Mouse (Mus musculus): Measurements from ENCODE around the gene Plxnd1.

Plxnd1 gene

DNA sequence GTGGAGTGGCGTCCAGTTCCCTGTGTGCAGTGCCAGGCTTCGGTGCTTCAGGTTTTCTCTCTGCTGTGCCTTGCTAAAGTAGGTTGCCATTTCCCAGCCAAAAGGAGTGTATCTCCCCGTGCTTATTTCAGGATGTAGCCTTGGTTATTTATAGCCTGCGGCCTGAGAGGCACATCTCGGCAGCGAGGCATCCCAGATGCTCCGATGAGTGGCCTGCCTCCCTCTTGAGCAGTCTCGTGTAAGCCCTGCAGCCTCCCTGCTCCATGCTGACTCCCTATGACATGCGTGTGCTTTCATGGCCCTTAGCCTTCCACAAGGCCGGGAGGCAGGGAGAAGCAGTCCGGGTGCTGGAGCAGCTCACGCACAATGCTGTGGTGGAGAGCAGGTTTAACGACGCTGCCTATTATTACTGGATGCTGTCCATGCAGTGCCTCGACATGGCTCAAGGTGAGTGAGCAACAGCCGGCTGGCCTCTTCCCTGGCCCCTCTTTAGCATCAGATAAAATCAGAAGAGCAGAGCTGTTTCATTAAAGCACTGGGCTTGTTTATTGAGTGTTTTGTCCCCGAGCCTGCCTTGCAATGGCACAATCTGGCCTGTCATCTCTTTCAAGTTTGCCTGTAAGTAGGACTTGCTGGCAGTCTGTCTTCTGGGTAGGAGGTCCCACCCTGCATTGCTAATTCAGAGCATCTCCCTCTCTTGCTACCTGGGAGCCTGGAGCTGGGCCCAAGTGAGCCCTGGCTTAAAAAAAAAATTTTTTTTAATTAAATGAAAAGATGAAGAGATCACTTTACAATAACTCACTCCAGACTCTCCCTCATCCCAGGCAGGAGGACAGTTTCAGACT is 79.0 kb downstream of the Plxnd1 start:
- peak; percentile 65 to 68 for DNase-seq

DNA sequence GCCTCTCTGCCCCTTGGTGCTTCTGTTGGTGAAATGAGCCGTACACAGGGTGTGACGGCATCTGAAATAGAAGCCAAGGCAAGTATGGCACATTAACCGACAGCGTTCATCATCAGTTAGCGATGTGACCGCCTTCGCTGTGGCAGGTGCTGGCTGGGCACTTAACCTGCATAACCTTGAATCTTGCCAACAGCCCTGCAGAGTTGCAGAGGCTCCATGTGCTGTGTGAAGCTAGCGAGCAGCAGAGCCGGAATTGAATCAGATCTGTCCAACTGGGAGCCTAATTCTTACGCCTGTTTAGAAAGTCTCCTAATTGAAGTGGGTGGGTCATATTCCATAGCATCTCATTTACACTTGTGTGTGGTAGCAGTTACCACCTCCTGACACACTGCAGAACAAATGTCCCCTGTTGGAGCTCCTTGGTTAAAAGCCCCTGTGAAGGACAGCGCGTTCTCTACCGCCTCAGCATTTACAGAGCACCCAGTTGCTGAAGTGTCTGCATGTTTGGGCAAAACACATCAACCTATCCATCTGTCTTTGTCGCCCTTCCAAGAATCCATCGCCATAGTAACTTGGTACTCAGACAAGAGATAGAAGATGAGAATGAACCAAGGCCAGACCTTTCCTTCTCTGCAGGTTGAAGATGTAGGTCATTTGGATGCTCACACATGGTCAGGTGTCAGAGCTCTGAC is 80.1 kb downstream of the Plxnd1 start:
- peak; percentile 72 to 76 for DNase-seq

DNA sequence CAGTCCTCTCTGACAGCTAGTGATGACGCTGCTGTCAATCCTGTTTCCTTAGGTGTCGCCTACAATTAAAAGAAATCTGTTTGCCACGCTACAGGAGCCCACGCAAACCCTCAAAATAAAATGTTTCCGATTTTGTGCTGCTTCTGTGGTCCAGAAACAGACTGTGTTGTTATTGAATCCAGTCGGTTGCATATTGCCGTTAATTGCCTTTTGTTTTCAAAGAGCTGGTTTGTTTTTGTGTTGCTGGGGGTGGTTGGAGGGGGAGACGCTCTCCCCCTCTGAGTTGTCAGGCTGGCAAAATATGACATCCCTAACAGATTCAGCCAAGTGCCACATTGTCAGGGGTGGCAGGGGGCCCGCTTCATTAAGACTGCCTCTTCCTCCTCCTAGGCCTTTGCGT is 81.3 kb downstream of the Plxnd1 start:
- DNase-seq = no peak

DNA sequence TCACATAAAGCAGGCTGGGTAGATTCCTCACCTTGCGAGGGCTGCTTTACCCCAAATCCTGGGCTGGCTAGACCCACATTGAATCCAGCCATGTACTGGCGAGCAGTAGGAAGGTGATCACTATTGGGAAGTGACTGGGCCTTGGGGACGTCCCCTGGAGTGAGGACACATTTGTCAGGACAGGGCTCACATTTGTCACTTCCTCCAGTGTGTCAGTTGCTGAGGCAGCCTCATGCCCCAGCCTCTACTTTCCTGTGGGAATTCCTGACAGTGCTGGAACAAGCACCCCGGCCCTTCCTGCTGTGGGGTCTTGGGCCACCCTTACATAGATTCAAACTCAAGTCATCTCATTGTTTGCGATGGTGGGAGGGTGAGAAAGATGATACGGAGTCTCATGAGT is 83.0 kb downstream of the Plxnd1 start:
- no peak for DNase-seq

DNA sequence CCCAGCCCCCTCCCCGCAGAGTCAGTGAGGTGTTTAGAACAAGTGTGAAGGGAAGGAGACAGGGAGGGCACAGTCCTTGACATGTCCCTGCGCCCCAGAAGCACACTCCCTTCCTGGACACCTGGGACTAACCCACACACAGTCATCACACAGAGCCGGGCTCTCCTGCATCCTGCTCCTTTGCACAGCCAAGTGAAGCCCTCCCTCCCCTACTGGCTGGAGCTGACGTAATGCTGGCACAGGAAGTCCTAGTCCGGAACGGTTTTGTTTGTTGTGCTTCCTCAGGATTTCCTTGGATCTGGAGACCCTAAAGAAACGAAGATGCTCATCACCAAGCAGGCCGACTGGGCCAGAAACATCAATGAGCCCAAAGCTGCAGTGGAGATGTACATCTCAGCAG is 84.9 kb downstream of the Plxnd1 start:
- no peak for DNase-seq

DNA sequence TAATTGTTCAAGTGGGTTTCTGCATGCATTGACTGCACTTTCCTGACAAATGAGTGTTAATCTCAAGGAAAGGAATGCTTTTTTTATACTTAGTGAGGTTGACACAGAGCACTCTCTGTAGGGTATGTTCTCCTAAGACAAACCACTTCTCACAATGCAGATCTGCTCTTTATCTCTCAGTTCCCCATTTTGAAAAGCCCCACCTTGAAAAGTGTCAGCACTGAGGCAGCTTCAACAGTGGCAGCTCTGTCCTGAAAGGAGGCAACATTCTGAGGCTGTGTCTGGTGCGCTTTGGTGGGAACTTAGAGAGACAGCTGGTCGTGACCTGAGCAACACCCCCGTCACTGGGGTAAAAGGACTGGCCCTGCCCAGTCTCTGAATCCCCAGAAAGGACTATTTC is 85.8 kb downstream of the Plxnd1 start:
- no peak for DNase-seq

DNA sequence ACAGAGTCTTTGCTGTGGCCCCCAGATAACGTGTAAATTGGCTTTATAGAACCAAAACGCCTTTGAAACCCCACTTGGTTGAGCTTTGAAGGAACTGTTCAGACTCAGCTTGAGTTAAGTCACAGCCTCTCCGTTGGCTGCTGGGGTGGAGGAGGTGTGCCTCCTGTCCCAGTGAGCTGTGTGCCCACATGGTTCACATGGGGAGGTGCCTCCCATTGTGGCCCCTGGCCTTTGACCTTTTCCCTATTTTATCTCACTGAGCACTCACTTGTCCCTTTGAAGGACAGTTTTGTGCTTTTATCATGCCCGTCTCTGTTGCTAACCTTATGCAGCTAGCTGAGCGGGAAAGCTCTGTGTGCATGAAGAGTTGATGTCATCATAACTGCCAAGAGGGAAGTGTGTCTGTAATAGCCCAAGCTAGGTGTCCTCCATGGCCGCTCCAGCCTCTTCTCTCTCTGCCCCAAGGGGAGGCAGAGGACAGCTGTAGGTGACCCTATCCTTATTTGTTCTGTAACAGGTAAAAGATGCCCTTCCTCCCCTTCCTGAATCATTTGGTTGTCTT is 86.3 kb downstream of the Plxnd1 start:
- DNase-seq = no peak

DNA sequence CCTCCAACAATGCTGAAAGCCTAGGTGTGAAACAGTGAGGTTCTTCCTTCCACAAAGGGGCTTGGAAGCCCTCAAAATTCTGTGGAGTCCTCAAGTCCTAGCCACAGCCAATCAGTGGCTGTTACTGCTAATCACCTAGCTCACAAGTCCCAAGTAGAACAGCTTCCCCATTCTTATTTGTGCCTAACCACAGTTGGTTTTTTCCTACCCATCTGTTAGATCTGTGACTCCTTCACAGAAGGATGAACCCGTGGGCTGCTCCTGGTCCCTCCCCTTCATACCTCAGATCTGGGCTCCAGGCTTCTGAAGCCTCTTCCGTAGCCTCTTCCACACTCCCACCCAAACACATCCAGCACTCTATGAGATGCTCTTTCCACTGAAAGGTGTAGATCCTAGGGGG is 87.9 kb downstream of the Plxnd1 start:
- no peak for DNase-seq

DNA sequence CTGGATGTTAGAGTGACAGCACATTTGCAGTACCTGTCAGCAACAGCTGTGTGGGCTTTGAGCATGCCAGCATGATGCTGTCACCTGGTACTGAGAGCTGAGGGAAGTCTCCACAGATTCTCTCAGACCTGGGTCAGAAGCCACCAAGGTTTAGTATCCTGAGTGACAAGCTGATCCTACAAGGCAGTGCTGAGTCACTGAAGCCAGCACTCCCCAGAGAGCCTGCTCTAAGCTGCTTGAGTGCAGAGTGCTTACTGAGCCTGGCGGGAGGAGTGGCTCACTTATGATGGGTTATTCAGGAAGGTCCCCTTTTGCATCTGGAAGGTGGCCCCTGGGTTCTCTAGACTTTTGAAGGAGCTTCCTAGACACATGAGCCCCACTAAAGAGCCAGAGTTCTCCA is 88.3 kb downstream of the Plxnd1 start:
- DNase-seq = no peak

DNA sequence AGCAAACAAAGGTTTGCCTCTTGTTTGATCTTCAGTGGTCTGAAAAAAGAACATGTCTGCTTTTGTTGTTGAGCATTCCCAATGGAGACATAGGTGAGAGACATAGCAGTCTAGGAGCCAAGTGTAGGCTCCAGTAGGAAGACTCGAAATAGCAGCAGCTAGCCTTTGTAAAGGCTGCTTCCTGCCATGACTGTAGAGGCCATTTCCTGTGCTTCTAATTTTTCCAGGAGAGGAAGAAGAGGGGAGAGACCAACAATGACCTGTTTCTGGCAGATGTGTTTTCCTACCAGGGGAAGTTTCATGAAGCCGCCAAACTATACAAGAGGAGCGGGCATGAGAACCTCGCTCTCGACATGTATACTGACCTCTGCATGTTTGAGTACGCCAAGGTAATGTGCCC is 89.2 kb downstream of the Plxnd1 start:
- DNase-seq = no peak
